Mouse (Mus musculus): Measurements from ENCODE around the gene Irx1.

Gene Irx1

DNA sequence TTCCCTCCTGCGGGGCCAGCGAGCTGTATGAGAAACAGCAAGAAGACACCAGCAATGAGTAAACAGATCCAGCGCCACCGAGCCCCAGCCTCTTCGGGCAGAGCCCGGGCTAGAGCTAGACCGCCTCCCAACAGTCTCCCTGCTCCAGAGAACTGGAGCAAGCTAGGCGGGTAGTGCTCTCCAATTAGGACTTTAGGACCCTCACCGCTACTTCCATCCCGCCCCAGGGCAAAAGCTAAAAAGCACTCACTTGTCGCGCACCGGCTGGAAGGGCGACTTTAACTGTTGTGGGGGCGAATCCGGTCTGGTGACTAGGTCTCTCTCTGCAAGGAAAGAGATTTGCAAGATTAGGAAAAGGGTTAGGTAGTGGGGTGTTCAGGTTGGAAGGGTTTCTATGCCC is 4.9 kb downstream of the Irx1 start:
- DNase-seq (ENCODE audit: low read depth, low spot score), result no peak
- Histone ChIP-seq H3K27me3 (ENCODE audit: control insufficient read depth, insufficient read depth, low read length, poor library complexity, severe bottlenecking) (no peaks in the 10 kb centered on the region), H3K36me3 (ENCODE audit: control insufficient read depth, insufficient read depth, low read length, poor library complexity, severe bottlenecking) (no peaks in the 10 kb centered on the region)

DNA sequence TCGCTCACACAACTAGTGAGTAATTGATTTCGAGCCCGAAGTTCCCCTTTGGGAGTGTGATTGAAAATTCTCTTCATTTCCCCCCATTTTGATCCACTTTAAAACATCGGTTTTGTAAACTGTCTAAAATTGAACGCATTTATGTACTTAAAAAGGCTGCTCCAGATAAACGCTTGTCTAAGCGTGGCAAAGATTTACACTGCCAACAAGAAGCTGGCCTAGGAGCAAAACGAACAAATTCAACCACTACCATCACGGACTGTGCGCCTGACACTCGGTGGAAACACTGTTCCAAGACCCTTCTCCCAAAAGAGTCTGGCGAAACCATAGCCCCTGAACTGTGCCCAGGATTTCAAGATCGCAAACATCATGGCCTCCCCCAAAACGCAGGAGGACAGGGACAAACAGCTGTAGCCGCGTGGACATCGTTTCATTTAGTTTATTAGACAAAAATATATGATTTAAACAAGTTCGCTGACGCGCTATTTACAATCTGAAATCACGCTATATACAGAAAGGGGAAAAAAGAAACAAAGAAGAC is 5.6 kb downstream of the Irx1 start:
- no peaks in the 10 kb centered on the region for H3K27me3 ChIP-seq (ENCODE audit: control insufficient read depth, insufficient read depth, low read length, poor library complexity, severe bottlenecking)
- DNase-seq (ENCODE audit: low read depth, low spot score), result no peak

GRCm38 (mm10) chr13:71957147-71957546 is 6.4 kb downstream of the Irx1 start:
- Histone ChIP-seq H3K36me3 (ENCODE audit: control insufficient read depth, insufficient read depth, low read length, poor library complexity, severe bottlenecking) (no peaks in the 10 kb centered on the region), H3K27me3 (ENCODE audit: control insufficient read depth, insufficient read depth, low read length, poor library complexity, severe bottlenecking) (no peaks in the 10 kb centered on the region)
- DNase-seq (ENCODE audit: low read depth, low spot score), result no peak

More for the DNA sequence above, 5.6 kb downstream of the Irx1 start:
- H3K36me3 ChIP-seq (ENCODE audit: control insufficient read depth, insufficient read depth, low read length, poor library complexity, severe bottlenecking), result no peaks in the 10 kb centered on the region

- H3K27me3 ChIP-seq (ENCODE audit: control insufficient read depth, insufficient read depth, low read length, poor library complexity, severe bottlenecking), result no peaks in the 10 kb centered on the region
- DNase-seq (ENCODE audit: low read depth, low spot score), result no peak
- no peaks in the 10 kb centered on the region for H3K36me3 ChIP-seq (ENCODE audit: control insufficient read depth, insufficient read depth, low read length, poor library complexity, severe bottlenecking)
These were observed 7.0 kb downstream of the Irx1 start for GRCm38 (mm10) chr13:71956481-71956880.

GRCm38 (mm10) chr13:71951966-71952365 is 11.6 kb downstream of the Irx1 start:
- no peaks in the 10 kb centered on the region for H3K36me3 ChIP-seq (ENCODE audit: control insufficient read depth, insufficient read depth, low read length, poor library complexity, severe bottlenecking)
- no peaks in the 10 kb centered on the region for H3K27me3 ChIP-seq (ENCODE audit: control insufficient read depth, insufficient read depth, low read length, poor library complexity, severe bottlenecking)
- DNase-seq (ENCODE audit: low read depth, low spot score), result no peak

GRCm38 (mm10) chr13:71949859-71950258 is 13.7 kb downstream of the Irx1 start:
- no peak for DNase-seq (ENCODE audit: low read depth, low spot score)
- no peaks in the 10 kb centered on the region for H3K27me3 ChIP-seq (ENCODE audit: control insufficient read depth, insufficient read depth, low read length, poor library complexity, severe bottlenecking)
- no peaks in the 10 kb centered on the region for H3K36me3 ChIP-seq (ENCODE audit: control insufficient read depth, insufficient read depth, low read length, poor library complexity, severe bottlenecking)

GRCm38 (mm10) chr13:71910361-71910760 is 53.2 kb downstream of the Irx1 start:
- DNase-seq (ENCODE audit: low read depth, low spot score), result no peak
- no peaks in the 10 kb centered on the region for H3K27me3 ChIP-seq (ENCODE audit: control insufficient read depth, insufficient read depth, low read length, poor library complexity, severe bottlenecking)
- no peaks in the 10 kb centered on the region for H3K36me3 ChIP-seq (ENCODE audit: control insufficient read depth, insufficient read depth, low read length, poor library complexity, severe bottlenecking)

Measured in splenic B cell, adult 2 months (primary cell).